Mouse (Mus musculus) embryonic fibroblast, embryonic 13.5 days (primary cell): ENCODE results near the gene Kat6b.

Source experiments
- CTCF ChIP-seq: IDR thresholded peaks from 2 replicates; pipeline ENCODE4 v1.5.1; 2011; ENCODE audit warnings: mild to moderate bottlenecking, control low read depth, low read length, moderate library complexity, borderline replicate concordance; ENCODE audit not compliant: insufficient read depth
- POLR2A ChIP-seq: IDR thresholded peaks from 2 replicates; pipeline ENCODE4 v1.6.1; 2011; ENCODE audit warnings: low read depth, mild to moderate bottlenecking, control low read depth, low read length, moderate library complexity

GRCm38 (mm10) chr14:21563584-21564118 is 82.4 kb downstream of the Kat6b start:
- no peak for TF ChIP-seq CTCF
- TF ChIP-seq POLR2A: no peak
